Mouse (Mus musculus) MEL (cell line): ENCODE results near the gene 1110008P14Rik.

Source experiments
- CHD1 ChIP-seq: IDR thresholded peaks from 2 replicates; pipeline ENCODE4 v1.6.1; 2012; ENCODE audit warnings: low read depth, mild to moderate bottlenecking, inconsistent platforms, low read length, improper control_type of control experiment
- CTCF ChIP-seq, 3 experiments: IDR thresholded peaks in 2 of 3; conservative IDR thresholded peaks in 1 of 3; 2 replicates each; pipeline ENCODE4 v1.5.1; 2011 to 2012; ENCODE audit warnings: low read length in 3 of 3, low read depth in 2 of 3, mild to moderate bottlenecking in 2 of 3, improper control_type of control experiment in 1 of 3, inconsistent platforms in 1 of 3, mixed read lengths in 1 of 3, moderate library complexity in 1 of 3; ENCODE audit not compliant: control insufficient read depth in 1 of 3, insufficient read depth in 1 of 3, poor library complexity in 1 of 3, severe bottlenecking in 1 of 3
- ELF1 ChIP-seq: IDR thresholded peaks from 2 replicates; pipeline ENCODE4 v1.6.1; 2014; ENCODE audit warnings: low read depth, mild to moderate bottlenecking, inconsistent platforms, low read length, improper control_type of control experiment, moderate library complexity
- GABPA ChIP-seq: IDR thresholded peaks from 2 replicates; pipeline ENCODE4 v1.6.1; 2012; ENCODE audit warnings: low read depth, mild to moderate bottlenecking, inconsistent platforms, low read length, improper control_type of control experiment, moderate library complexity
- MEF2A ChIP-seq: IDR thresholded peaks from 2 replicates; pipeline ENCODE4 v1.6.1; 2014; ENCODE audit warnings: low read depth, mild to moderate bottlenecking, inconsistent platforms, low read length, improper control_type of control experiment; ENCODE audit not compliant: poor library complexity, insufficient replicate concordance, severe bottlenecking; ENCODE audit errors: extremely low read depth
- POLR2A ChIP-seq, 2 experiments: IDR thresholded peaks; 2 replicates each; pipeline ENCODE4 v1.6.1; 2011 to 2012; ENCODE audit warnings: low read length in 2 of 2, mild to moderate bottlenecking in 2 of 2, control low read depth in 1 of 2, improper control_type of control experiment in 1 of 2, low read depth in 1 of 2, moderate library complexity in 1 of 2; ENCODE audit not compliant: control insufficient read depth in 1 of 2, insufficient read depth in 1 of 2, poor library complexity in 1 of 2
- SMC3 ChIP-seq: IDR thresholded peaks from 2 replicates; pipeline ENCODE4 v1.6.1; 2011; ENCODE audit warnings: low read depth, low read length, improper control_type of control experiment
- USF1 ChIP-seq: IDR thresholded peaks from 2 replicates; pipeline ENCODE4 v1.6.1; 2014; ENCODE audit warnings: low read depth, mild to moderate bottlenecking, inconsistent platforms, low read length, improper control_type of control experiment, moderate library complexity
- ZC3H11A ChIP-seq: IDR thresholded peaks from 2 replicates; pipeline ENCODE4 v1.6.1; 2012; ENCODE audit warnings: low read depth, mild to moderate bottlenecking, inconsistent platforms, low read length, improper control_type of control experiment
- ZKSCAN1 ChIP-seq: IDR thresholded peaks from 2 replicates; pipeline ENCODE4 v1.6.1; 2012; ENCODE audit warnings: low read depth, mild to moderate bottlenecking, inconsistent platforms, low read length, improper control_type of control experiment, moderate library complexity

- no peak for TF ChIP-seq GABPA
- TF ChIP-seq CHD1: no peak
- TF ChIP-seq POLR2A (IDR thresholded peaks at IDR 0.05; ENCODE audit: control insufficient read depth in 1 of 2, insufficient read depth in 1 of 2, low read depth in 1 of 2, low read length in 2 of 2, poor library complexity in 1 of 2): no peak
- TF ChIP-seq CTCF (IDR thresholded peaks at IDR 0.05 in 2 of 3, conservative IDR thresholded peaks at IDR 0.05 in 1 of 3; ENCODE audit: control insufficient read depth in 1 of 3, insufficient read depth in 1 of 3, low read depth in 2 of 3, low read length in 3 of 3, poor library complexity in 1 of 3, severe bottlenecking in 1 of 3): no peak; a peak in 1 of 6 replicates
- TF ChIP-seq ZC3H11A: no peak
- no peak for TF ChIP-seq ELF1
- TF ChIP-seq ZKSCAN1: no peak
- TF ChIP-seq MEF2A: no peak
- no peak for TF ChIP-seq SMC3
- TF ChIP-seq USF1: no peak
These were observed 29.4 kb downstream of the 1110008P14Rik start, which contains the start of gene Ciz1 for GRCm38 (mm10) chr2:32352151-32353006.
